Mouse (Mus musculus) kidney, adult 2 months (tissue): ENCODE measurements around the gene Galnt12.

ENCODE experiments used
- CTCF ChIP-seq: fragments of 200-500 bp; conservative IDR thresholded peaks from 2 replicates; pipeline ENCODE4 v1.5.1; 2011; ENCODE audit warnings: low read depth, mild to moderate bottlenecking, control low read depth, low read length, moderate library complexity, mixed read lengths; ENCODE audit not compliant: insufficient read depth, insufficient read length
- POLR2A ChIP-seq: fragments of 200-500 bp; IDR thresholded peaks from one replicate; pipeline ENCODE4 v1.6.1; 2011; ENCODE audit warnings: low read depth, low read length, control low read depth

GRCm38 (mm10) chr4:47083824-47084223, 7.9 kb upstream of the Galnt12 start:
- TF ChIP-seq CTCF = no peak
- TF ChIP-seq POLR2A = no peak
